Mouse (Mus musculus) heart, adult 18-20 months (tissue): Measurements from ENCODE around the gene Tomm40. TPM values are rescaled to one million over a fixed set of nuclear protein-coding genes. Genes with fewer than 3 reads are reported as not detected.
A peak's percentile ranks its signal among the peaks of the same experiment; 100 is the strongest.

Experiments used
- DNase-seq, 2 experiments: peaks; one replicate each; pipeline ENCODE4 v3.0.0; 2021 to 2022; ENCODE audit warnings: mixed read lengths in 1 of 2
- long read RNA-seq, 2 experiments: library from polyadenylated mRNA; stranded (forward); transcript quantifications; one replicate each; pipeline ENCODE4 v2.0.0; 2021
- total RNA-seq, 2 experiments: library from RNA; stranded (reverse); gene quantifications; 2 replicates each; pipeline ENCODE4 v1.2.3; 2021

The Tomm40 gene
- 100 to 1,000 TPM in 1 of 2 experiments, 10 to 100 TPM in 1; 98.9 to 110 TPM for total RNA-seq
- long read RNA-seq, experiment 1, transcript Tomm40-201 (9 exons, 1,646 nt) = minor isoform, 14 of 188 reads
- long read RNA-seq, experiment 1, transcript Tomm40-202 (10 exons, 1,577 nt) = major isoform, 161 of 188 reads
- long read RNA-seq, experiment 1, partial matches to known transcripts = 3 of 188 reads
- long read RNA-seq, experiment 1, other reads (novel, unspliced or antisense) = 10 of 188 reads
- long read RNA-seq, experiment 2, transcript Tomm40-202 (10 exons, 1,577 nt) = major isoform, 75 of 100 reads
- long read RNA-seq, experiment 2, transcript Tomm40-201 (9 exons, 1,646 nt) = minor isoform, 7 of 100 reads
- long read RNA-seq, experiment 2, partial matches to known transcripts = 5 of 100 reads
- long read RNA-seq, experiment 2, other reads (novel, unspliced or antisense) = 13 of 100 reads

GRCm38 (mm10) chr7:19715239-19716054 is at the start of gene Tomm40:
Tomm40 (minus strand) TSS chr7:19715438.
- peak; percentile 99 to 100 for DNase-seq

GRCm38 (mm10) chr7:19764581-19764980 is 49.3 kb upstream of the Tomm40 start:
- peak in 1 of 2 experiments; percentile 70 for DNase-seq

GRCm38 (mm10) chr7:19763829-19764477 is 48.7 kb upstream of the Tomm40 start:
- DNase-seq = peak in 1 of 2 experiments; percentile 82

GRCm38 (mm10) chr7:19762283-19762682 is 47.0 kb upstream of the Tomm40 start:
- DNase-seq = no peak

- peak in 1 of 2 experiments; percentile 53 for DNase-seq
Observed at GRCm38 (mm10) chr7:19760021-19760420, 44.8 kb upstream of the Tomm40 start.

GRCm38 (mm10) chr7:19758623-19759022 is 43.4 kb upstream of the Tomm40 start:
- DNase-seq = no peak

- peak; percentile 89 to 93 for DNase-seq
Observed at GRCm38 (mm10) chr7:19755851-19756786, 40.9 kb upstream of the Tomm40 start.

- no peak for DNase-seq
Observed at GRCm38 (mm10) chr7:19755008-19755407, 39.8 kb upstream of the Tomm40 start.

GRCm38 (mm10) chr7:19754065-19754464 is 38.8 kb upstream of the Tomm40 start:
- DNase-seq = no peak

- peak; percentile 63 to 82 for DNase-seq
Observed at GRCm38 (mm10) chr7:19753587-19753986, 38.3 kb upstream of the Tomm40 start.

- peak in 1 of 2 experiments; percentile 36 for DNase-seq
Observed at GRCm38 (mm10) chr7:19752652-19753051, 37.4 kb upstream of the Tomm40 start.

GRCm38 (mm10) chr7:19751070-19751383 is 35.8 kb upstream of the Tomm40 start:
- DNase-seq = peak in 1 of 2 experiments; percentile 46

- DNase-seq = peak; percentile 94
Observed at GRCm38 (mm10) chr7:19750217-19751069, 35.2 kb upstream of the Tomm40 start, which contains the start of gene Nectin2. Nectin2 (minus strand) TSS chr7:19750483.

GRCm38 (mm10) chr7:19749389-19750216 is 34.4 kb upstream of the Tomm40 start:
- DNase-seq = peak; percentile 98

GRCm38 (mm10) chr7:19748219-19749195 is 33.3 kb upstream of the Tomm40 start:
- DNase-seq = no peak

GRCm38 (mm10) chr7:19747420-19748218 is 32.4 kb upstream of the Tomm40 start:
- DNase-seq = no peak
